ENCODE assay signal across 9 mouse cellular contexts in the genomic region with DNA sequence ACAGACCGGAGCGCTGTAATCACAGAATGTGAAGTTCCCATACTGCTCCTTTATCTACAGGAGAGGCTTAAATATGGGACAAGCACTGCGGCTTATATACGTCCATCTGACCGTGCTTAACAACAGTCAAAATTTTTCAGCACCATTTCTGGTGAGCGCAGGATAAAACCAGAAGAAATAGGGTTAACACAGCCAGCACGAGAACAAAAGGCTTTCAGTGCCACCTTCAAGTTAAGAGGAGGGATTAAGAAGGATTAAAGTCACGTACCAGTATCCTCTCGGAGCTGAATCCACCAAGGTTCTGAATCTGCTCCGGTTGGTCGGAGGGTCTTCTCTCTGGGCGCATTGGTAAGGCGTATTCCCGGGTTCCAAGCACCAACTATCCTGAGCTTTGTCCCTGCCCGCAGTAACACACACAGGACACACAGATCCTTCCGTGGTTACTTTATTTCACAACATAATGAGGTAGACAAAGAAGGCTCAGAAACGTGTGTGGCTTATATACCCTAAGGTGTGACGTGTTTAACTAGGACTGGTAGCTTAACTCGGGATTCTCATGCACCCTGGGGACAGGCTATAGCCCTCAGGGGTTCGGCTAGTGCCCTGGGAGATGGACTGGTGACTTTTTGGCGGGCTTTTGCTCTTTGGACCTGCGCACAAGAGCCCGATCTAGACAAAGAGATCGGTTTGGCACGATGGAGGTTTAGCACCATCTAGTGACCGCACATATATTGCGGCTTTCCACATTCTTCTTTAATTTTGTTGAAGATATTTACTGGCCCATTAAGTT. TPM values are rescaled to one million over a fixed set of nuclear protein-coding genes. Genes with fewer than 3 reads are reported as not detected.
DNase-seq lines count a peak whose midpoint lies in the region; ATAC-seq and TF ChIP-seq lines count a peak whose summit lies in the region.
"Not testable (repeated sequence)": the region's sequence is repeated elsewhere in the genome, so short reads cannot be mapped to it uniquely, and the experiment has no call there.
"Had no signal": no experiment of that assay in that cellular context is flagged by ENCODE, and none has a peak within 500 bp of the region (broad histone marks: within the 10 kb centered on the region; RNA-seq: fewer than 3 reads in every experiment).

No protein-coding gene starts in this region.

- peak overlapping the region; percentile 40 for H3K4me3 ChIP-seq in forebrain, postnatal 0 days (ENCODE audit: low read depth, low read length)
- peak overlapping the region; percentile 31 for H3K4me3 ChIP-seq in hindbrain, embryonic 13.5 days
- peak overlapping the region; percentile 14; the same call in 1 of the 2 replicates for H3K4me3 ChIP-seq in kidney, postnatal 0 days (replicated peaks; ENCODE audit: low read depth, low read length)
- H3K4me3 ChIP-seq in lung, embryonic 14.5 days (ENCODE audit: low read depth, low read length) = peak overlapping the region; percentile 27
- 0 out of 2 replicates have a peak overlapping the region, but pooled peaks have one; percentile 11 for H3K4me3 ChIP-seq in neural tube, embryonic 12.5 days

- peak; percentile 42 for DNase-seq in Muller cell, postnatal 12 days (ENCODE audit: inconsistent ontology term)
- DNase-seq in embryo, embryonic 11 days = peak; percentile 56
- DNase-seq in forebrain, postnatal 0 days = peak; percentile 73
- peak; percentile 21 for DNase-seq in kidney, postnatal 0 days (ENCODE audit: low spot score)
- peak; percentile 68 for DNase-seq in lung, embryonic 14.5 days
- DNase-seq in thymus, postnatal 4 days = peak; percentile 12

- H3K4me2 ChIP-seq in forebrain, postnatal 0 days (ENCODE audit: low read depth) = peak overlapping the region; percentile 54
- peak overlapping the region; percentile 48 for H3K4me2 ChIP-seq in hindbrain, embryonic 13.5 days
- peak overlapping the region; percentile 54 for H3K4me2 ChIP-seq in kidney, postnatal 0 days (ENCODE audit: low read length)
- peak overlapping the region; percentile 57 for H3K4me2 ChIP-seq in lung, embryonic 14.5 days
- H3K4me2 ChIP-seq in neural tube, embryonic 12.5 days (replicated peaks) = peak overlapping the region; percentile 44

- not testable (repeated sequence) for H3K27me3 ChIP-seq in forebrain, postnatal 0 days (ENCODE audit: insufficient read depth, low read length); hindbrain, embryonic 13.5 days; kidney, postnatal 0 days (ENCODE audit: insufficient read depth, low read length); lung, embryonic 14.5 days (ENCODE audit: insufficient read depth, low read length); neural tube, embryonic 12.5 days (replicated peaks)

- peak overlapping the region; percentile 70 for H3K9ac ChIP-seq in forebrain, postnatal 0 days
- H3K9ac ChIP-seq in hindbrain, embryonic 13.5 days = peak overlapping the region; percentile 62
- H3K9ac ChIP-seq in kidney, postnatal 0 days (ENCODE audit: low read depth, low read length) = peak overlapping the region; percentile 8; the same call in 1 of the 2 replicates
- peak overlapping the region; percentile 38 for H3K9ac ChIP-seq in lung, embryonic 14.5 days
- peak overlapping the region; percentile 48; the same call in 1 of the 2 replicates for H3K9ac ChIP-seq in neural tube, embryonic 12.5 days

- peak overlapping the region; percentile 75 for H3K27ac ChIP-seq in forebrain, postnatal 0 days (ENCODE audit: low read depth, low read length)
- 0 out of 2 replicates have a peak overlapping the region, but pooled peaks have one; percentile 32 for H3K27ac ChIP-seq in hindbrain, embryonic 13.5 days
- H3K27ac ChIP-seq in kidney, postnatal 0 days; lung, embryonic 14.5 days (ENCODE audit: low read depth); neural tube, embryonic 12.5 days: not testable (repeated sequence)

- peak; percentile 54 for TF ChIP-seq CTCF in forebrain, postnatal 0 days (IDR thresholded peaks at IDR 0.05; ENCODE audit: low read depth)
- peak; percentile 54 for TF ChIP-seq CTCF in kidney, postnatal 0 days (IDR thresholded peaks at IDR 0.05; ENCODE audit: low read depth)
- TF ChIP-seq CTCF in lung, embryonic 14.5 days (IDR thresholded peaks at IDR 0.05; ENCODE audit: low read depth) = peak; percentile 48

- H3K9me3 ChIP-seq in forebrain, postnatal 0 days (ENCODE audit: low read length); hindbrain, embryonic 13.5 days; kidney, postnatal 0 days (replicated peaks; ENCODE audit: low read length); lung, embryonic 14.5 days (ENCODE audit: low read depth, low read length); neural tube, embryonic 12.5 days: not testable (repeated sequence)

- 14% methylated on average over 27 of the region's 27 CpGs for WGBS in forebrain, postnatal 0 days
- WGBS in hindbrain, embryonic 13.5 days = 38% methylated on average over 27 of the region's 27 CpGs
- 25% methylated on average over 27 of the region's 27 CpGs for WGBS in kidney, postnatal 0 days
- WGBS in lung, embryonic 14.5 days = 37% methylated on average over 27 of the region's 27 CpGs
- 40% methylated on average over 27 of the region's 27 CpGs for WGBS in neural tube, embryonic 12.5 days

- not testable (repeated sequence) for H3K36me3 ChIP-seq in forebrain, postnatal 0 days (ENCODE audit: insufficient read depth); hindbrain, embryonic 13.5 days; kidney, postnatal 0 days (ENCODE audit: insufficient read depth, low read length); lung, embryonic 14.5 days (ENCODE audit: insufficient read depth); neural tube, embryonic 12.5 days

- peak; percentile 95 for ATAC-seq in forebrain, postnatal 0 days
- peak; percentile 92 for ATAC-seq in hindbrain, embryonic 13.5 days (ENCODE audit: low FRiP score)
- ATAC-seq in kidney, postnatal 0 days (replicated peaks; ENCODE audit: low FRiP score, low read depth) = peak; percentile 61; the same call in 1 of the 2 replicates
- ATAC-seq in lung, embryonic 14.5 days (ENCODE audit: insufficient read depth) = peak; percentile 95
- ATAC-seq in neural tube, embryonic 12.5 days (ENCODE audit: low FRiP score, low read depth) = peak; percentile 86

- H3K4me1 ChIP-seq in forebrain, postnatal 0 days (ENCODE audit: insufficient read depth); hindbrain, embryonic 13.5 days (replicated peaks); kidney, postnatal 0 days (replicated peaks; ENCODE audit: insufficient read depth, low read length); lung, embryonic 14.5 days (ENCODE audit: insufficient read depth); neural tube, embryonic 12.5 days: not testable (repeated sequence)

RNA-seq across cellular contexts. Expression of a gene that starts 41.9 kb away (rescaled TPM):
- not detected in 2 replicates for total RNA-seq in forebrain, postnatal 0 days (2014; rRNA removed)
- not detected in 2 replicates for polyA plus RNA-seq in forebrain, postnatal 0 days (2015; fragmentation: Nextera tagmentation; extraction: Ambion mirVana)
- polyA plus RNA-seq in hindbrain, embryonic 13.5 days (2015; fragmentation: Nextera tagmentation; extraction: Ambion mirVana) = not detected in 2 replicates
- not detected in 2 replicates for polyA plus RNA-seq in kidney, postnatal 0 days (2015; fragmentation: Nextera tagmentation; extraction: Ambion mirVana)
- not detected in 2 replicates for polyA plus RNA-seq in lung, embryonic 14.5 days (2014; fragmentation: Nextera tagmentation; extraction: Ambion mirVana)
- polyA plus RNA-seq in neural tube, embryonic 12.5 days (2016; fragmentation: Nextera tagmentation; extraction: Ambion mirVana) = not detected in 2 replicates
- total RNA-seq: heart, postnatal 14 days had no signal

Comparison
In these comparisons a context has a peak if more than half of its experiments do, and no peak if none do; other contexts are left out.
1. DNase-seq: peak in every context shown above with its lines; median percentile 73 in forebrain, postnatal 0 days; 68 in lung, embryonic 14.5 days; 56 in embryo, embryonic 11 days; 42 in Muller cell, postnatal 12 days; 21 in kidney, postnatal 0 days; 12 in thymus, postnatal 4 days.
2. H3K9ac ChIP-seq: peak in every context shown above with its lines; median percentile 70 in forebrain, postnatal 0 days; 62 in hindbrain, embryonic 13.5 days; 48 in neural tube, embryonic 12.5 days; 38 in lung, embryonic 14.5 days; 8 in kidney, postnatal 0 days.